In genomic region chr5:38522977-38523376, GRCm38 (mm10) we compare ENCODE assay signal across 27 mouse cellular contexts.
"Had no signal": no experiment of that assay in that cellular context is flagged by ENCODE, and none has a peak within 500 bp of the region (broad histone marks: within the 10 kb centered on the region; RNA-seq: fewer than 3 reads in every experiment).

No protein-coding gene starts in this region.

- DNase-seq: left cerebral cortex, postnatal 4 days; liver; liver, embryonic 13.5 days; liver, postnatal 0 days; lung, adult 18-20 months; lung, adult 2 months; lung, embryonic 14.5 days; lung, postnatal 10 days; lung, postnatal 14 days; lung, postnatal 36 days; lung, postnatal 4 days; midbrain, embryonic 14.5 days had no signal

- H3K4me2 ChIP-seq: limb, embryonic 12.5 days; limb, embryonic 13.5 days; limb, embryonic 15.5 days; liver, embryonic 11.5 days; liver, embryonic 12.5 days; liver, embryonic 13.5 days; liver, embryonic 15.5 days; lung, embryonic 14.5 days; lung, embryonic 15.5 days; midbrain, embryonic 11.5 days; midbrain, embryonic 12.5 days; midbrain, embryonic 13.5 days; midbrain, embryonic 15.5 days; neural tube, embryonic 12.5 days had no signal

- H3K27me3 ChIP-seq: limb, embryonic 12.5 days; limb, embryonic 13.5 days; limb, embryonic 15.5 days; liver, embryonic 12.5 days; liver, embryonic 13.5 days; liver, embryonic 15.5 days; lung, embryonic 15.5 days; megakaryocyte, embryonic 14.5 days; midbrain, embryonic 12.5 days; midbrain, embryonic 13.5 days; midbrain, embryonic 15.5 days; neural tube, embryonic 12.5 days had no signal

- H3K4me3 ChIP-seq: limb, embryonic 10.5 days; limb, embryonic 12.5 days; limb, embryonic 13.5 days; limb, embryonic 15.5 days; liver, embryonic 12.5 days; liver, embryonic 13.5 days; liver, embryonic 15.5 days; lung, embryonic 15.5 days; megakaryocyte, embryonic 14.5 days; midbrain, embryonic 10.5 days; midbrain, embryonic 12.5 days; midbrain, embryonic 13.5 days; midbrain, embryonic 15.5 days; neural tube, embryonic 12.5 days had no signal
